ENCODE assay signal across 9 mouse cellular contexts in the genomic region with DNA sequence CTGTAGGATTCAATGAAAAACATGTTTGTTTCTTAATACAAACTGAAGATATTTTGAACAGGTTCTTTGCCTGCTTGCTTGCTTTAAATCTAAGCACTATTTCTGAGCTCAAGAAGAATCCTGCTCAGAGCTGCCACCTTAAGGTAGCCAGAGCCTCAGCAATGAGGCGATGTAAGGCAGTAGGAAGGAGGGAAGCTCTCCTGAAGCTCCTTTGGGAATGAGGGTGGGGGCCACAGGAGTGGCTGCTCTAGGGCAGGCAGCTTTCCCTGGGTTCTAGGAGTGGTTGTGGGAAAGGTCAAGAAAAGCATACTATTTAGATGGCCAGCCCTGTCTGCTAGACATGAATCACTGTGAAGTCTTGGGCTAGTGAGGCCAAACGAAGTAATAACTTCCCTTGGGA.
DNase-seq lines count a peak whose midpoint lies in the region; ATAC-seq and TF ChIP-seq lines count a peak whose summit lies in the region.
"Had no signal": no experiment of that assay in that cellular context is flagged by ENCODE, and none has a peak within 500 bp of the region (broad histone marks: within the 10 kb centered on the region; RNA-seq: fewer than 3 reads in every experiment).

No protein-coding gene starts in this region.

- no peak overlapping the region for H3K9ac ChIP-seq in kidney, postnatal 0 days (ENCODE audit: low read depth, low read length)
- no peak overlapping the region for H3K9ac ChIP-seq in kidney, embryonic 16.5 days (replicated peaks; ENCODE audit: low read length)
- H3K9ac ChIP-seq in intestine, embryonic 16.5 days (ENCODE audit: low read depth, low read length) = no peak overlapping the region
- no peak overlapping the region for H3K9ac ChIP-seq in neural tube, embryonic 15.5 days (replicated peaks)

- WGBS in kidney, postnatal 0 days = 30% methylated on average over 2 of the region's 2 CpGs
- 31% methylated on average over 2 of the region's 2 CpGs for WGBS in kidney, embryonic 16.5 days
- 52% methylated on average over 2 of the region's 2 CpGs for WGBS in intestine, embryonic 16.5 days
- 32% methylated on average over 2 of the region's 2 CpGs for WGBS in limb, embryonic 10.5 days
- WGBS in neural tube, embryonic 15.5 days = 42% methylated on average over 2 of the region's 2 CpGs

- peak; percentile 56 for DNase-seq in kidney, postnatal 0 days (ENCODE audit: low spot score)
- peak; percentile 81 for DNase-seq in ZHBTc4 (ENCODE audit: low read depth, low spot score)
- no peak for DNase-seq in limb, embryonic 10.5 days (ENCODE audit: low spot score)
- DNase-seq in layer of hippocampus, adult 9-11 months = no peak

- H3K9me3 ChIP-seq in kidney, postnatal 0 days (replicated peaks; ENCODE audit: low read length) = no peaks in the 10 kb centered on the region
- H3K9me3 ChIP-seq in kidney, embryonic 16.5 days (ENCODE audit: low read length) = no peaks in the 10 kb centered on the region
- H3K9me3 ChIP-seq in E14TG2a.4 (ENCODE audit: low read length) = no peaks in the 10 kb centered on the region
- no peaks in the 10 kb centered on the region for H3K9me3 ChIP-seq in intestine, embryonic 16.5 days (ENCODE audit: control insufficient read depth, low read length)
- H3K9me3 ChIP-seq in limb, embryonic 10.5 days (replicated peaks) = no peaks in the 10 kb centered on the region
- no peaks in the 10 kb centered on the region for H3K9me3 ChIP-seq in neural tube, embryonic 15.5 days (replicated peaks)

- no peaks in the 10 kb centered on the region for H3K27me3 ChIP-seq in kidney, postnatal 0 days (ENCODE audit: insufficient read depth, low read length)
- no peaks in the 10 kb centered on the region for H3K27me3 ChIP-seq in kidney, embryonic 16.5 days (ENCODE audit: insufficient read depth, low read length)
- no peaks in the 10 kb centered on the region for H3K27me3 ChIP-seq in E14TG2a.4 (ENCODE audit: insufficient read depth, low read length)
- no peaks in the 10 kb centered on the region for H3K27me3 ChIP-seq in intestine, embryonic 16.5 days (replicated peaks; ENCODE audit: control insufficient read depth, insufficient read depth, low read length)
- no peaks in the 10 kb centered on the region for H3K27me3 ChIP-seq in limb, embryonic 10.5 days (ENCODE audit: low read depth, poor library complexity, severe bottlenecking)
- H3K27me3 ChIP-seq in neural tube, embryonic 15.5 days (replicated peaks) = no peaks in the 10 kb centered on the region

- peak; percentile 68 for TF ChIP-seq CTCF in kidney, postnatal 0 days (IDR thresholded peaks at IDR 0.05; ENCODE audit: low read depth)
- peak; percentile 19; the same call in 1 of the 2 replicates for TF ChIP-seq CTCF in E14TG2a.4 (conservative IDR thresholded peaks at IDR 0.05; ENCODE audit: low read length)

- H3K27ac ChIP-seq in kidney, postnatal 0 days = no peak overlapping the region
- no peak overlapping the region for H3K27ac ChIP-seq in kidney, embryonic 16.5 days (ENCODE audit: low read length)
- no peak overlapping the region for H3K27ac ChIP-seq in intestine, embryonic 16.5 days (ENCODE audit: low read length)
- H3K27ac ChIP-seq in limb, embryonic 10.5 days = no peak overlapping the region
- H3K27ac ChIP-seq in neural tube, embryonic 15.5 days (replicated peaks) = no peak overlapping the region

- no peak for ATAC-seq in kidney, postnatal 0 days (replicated peaks; ENCODE audit: low FRiP score, low read depth)
- ATAC-seq in kidney, embryonic 16.5 days (ENCODE audit: low FRiP score, low TSS enrichment) = no peak
- peak; percentile 44; the same call in 1 of the 2 replicates for ATAC-seq in intestine, embryonic 16.5 days
- ATAC-seq in neural tube, embryonic 15.5 days (ENCODE audit: low FRiP score) = no peak

- H3K4me2 ChIP-seq in kidney, postnatal 0 days (ENCODE audit: low read length) = no peak overlapping the region
- H3K4me2 ChIP-seq in kidney, embryonic 16.5 days (replicated peaks; ENCODE audit: low read depth, low read length) = no peak overlapping the region
- H3K4me2 ChIP-seq in intestine, embryonic 16.5 days (ENCODE audit: low read depth, low read length) = no peak overlapping the region
- H3K4me2 ChIP-seq in neural tube, embryonic 15.5 days = no peak overlapping the region

- no peaks in the 10 kb centered on the region for H3K4me1 ChIP-seq in kidney, postnatal 0 days (replicated peaks; ENCODE audit: insufficient read depth, low read length)
- no peaks in the 10 kb centered on the region for H3K4me1 ChIP-seq in kidney, embryonic 16.5 days (ENCODE audit: insufficient read depth, low read length)
- peaks cover 4% of the 10 kb centered on the region; the same call in 1 of the 2 replicates for H3K4me1 ChIP-seq in E14TG2a.4 (replicated peaks; ENCODE audit: low read depth, low read length)
- H3K4me1 ChIP-seq in intestine, embryonic 16.5 days (ENCODE audit: control insufficient read depth, insufficient read depth, low read length) = no peaks in the 10 kb centered on the region
- H3K4me1 ChIP-seq in limb, embryonic 10.5 days = no peaks in the 10 kb centered on the region
- no peaks in the 10 kb centered on the region for H3K4me1 ChIP-seq in neural tube, embryonic 15.5 days

- H3K36me3 ChIP-seq in kidney, postnatal 0 days (ENCODE audit: insufficient read depth, low read length) = no peaks in the 10 kb centered on the region
- H3K36me3 ChIP-seq in kidney, embryonic 16.5 days (ENCODE audit: insufficient read depth, low read length) = no peaks in the 10 kb centered on the region
- H3K36me3 ChIP-seq in E14TG2a.4 (ENCODE audit: insufficient read depth, low read length) = no peaks in the 10 kb centered on the region
- H3K36me3 ChIP-seq in intestine, embryonic 16.5 days (ENCODE audit: control insufficient read depth, insufficient read depth, low read length) = no peaks in the 10 kb centered on the region
- H3K36me3 ChIP-seq in limb, embryonic 10.5 days = no peaks in the 10 kb centered on the region
- H3K36me3 ChIP-seq in neural tube, embryonic 15.5 days = no peaks in the 10 kb centered on the region

- H3K4me3 ChIP-seq in kidney, postnatal 0 days (replicated peaks; ENCODE audit: low read depth, low read length) = no peak overlapping the region
- no peak overlapping the region for H3K4me3 ChIP-seq in kidney, embryonic 16.5 days (ENCODE audit: low read length)
- H3K4me3 ChIP-seq in E14TG2a.4 (replicated peaks; ENCODE audit: low read length) = no peak overlapping the region
- no peak overlapping the region for H3K4me3 ChIP-seq in intestine, embryonic 16.5 days (ENCODE audit: low read length)
- no peak overlapping the region for H3K4me3 ChIP-seq in limb, embryonic 10.5 days
- no peak overlapping the region for H3K4me3 ChIP-seq in neural tube, embryonic 15.5 days (replicated peaks)
- H3K4me3 ChIP-seq: myocyte had no signal

Comparison
In these comparisons a context has a peak if more than half of its experiments do, and no peak if none do; other contexts are left out.
1. DNase-seq: peak in kidney, postnatal 0 days (single experiment) and ZHBTc4 (single experiment); none in limb, embryonic 10.5 days (single experiment) and layer of hippocampus, adult 9-11 months (single experiment).